Mouse (Mus musculus) mouse trophoblast stem cell (cell line): Measurements from ENCODE around the gene C130032M10Rik.

ENCODE experiments used
- in situ Hi-C, 2 experiments: fragments of 300-500 bp; cut with MseI, MboI; formaldehyde crosslinking; loops; 2 replicates in 1 of 2; 3 replicates in 1 of 2; pipeline ENCODE4 v1.15.1; 2025

C130032M10Rik gene

DNA sequence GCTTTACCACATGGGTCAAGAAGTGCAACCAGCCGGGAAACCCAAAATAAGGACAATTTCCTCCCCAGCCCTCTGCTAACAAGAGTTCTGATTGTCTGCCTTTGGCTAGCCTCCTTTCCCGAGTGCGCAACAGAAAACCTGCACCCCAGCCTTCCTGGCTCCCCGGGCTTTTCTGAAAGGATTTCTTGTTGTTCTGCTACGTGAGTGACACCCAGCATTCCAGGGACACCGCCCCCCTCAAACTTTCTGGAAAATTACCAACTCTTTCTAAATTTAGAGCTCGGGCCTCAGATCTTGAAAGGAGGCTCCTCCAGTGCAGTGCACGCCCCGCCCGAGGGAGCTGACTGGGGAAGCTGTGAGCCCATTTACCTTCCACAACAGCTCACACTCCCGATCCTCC is at the start of gene C130032M10Rik:
TSS of gene C130032M10Rik (plus strand) at position 334 of the 400 bp plus-strand sequence.
- in situ Hi-C loops: no loop called here

DNA sequence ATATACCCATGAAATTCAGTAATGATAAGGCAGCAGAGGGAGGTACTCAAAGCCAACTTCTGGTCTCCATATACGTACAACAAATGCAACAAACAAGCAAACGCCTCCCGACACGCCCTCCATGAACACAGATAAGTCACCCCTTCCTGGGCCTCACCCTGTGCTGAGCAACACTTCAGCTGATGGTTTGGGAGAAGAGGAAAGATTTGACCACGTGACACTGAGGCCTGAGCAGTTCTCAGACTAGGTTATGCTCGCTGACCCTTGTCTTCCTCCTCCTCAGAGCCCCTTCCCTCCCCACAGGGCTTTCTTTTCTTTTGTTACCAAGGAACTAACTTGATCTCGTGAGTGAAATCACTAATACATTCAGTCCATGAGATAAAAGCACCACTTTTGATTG is 48.6 kb upstream of the C130032M10Rik start:
- in situ Hi-C loops: no loop called here

DNA sequence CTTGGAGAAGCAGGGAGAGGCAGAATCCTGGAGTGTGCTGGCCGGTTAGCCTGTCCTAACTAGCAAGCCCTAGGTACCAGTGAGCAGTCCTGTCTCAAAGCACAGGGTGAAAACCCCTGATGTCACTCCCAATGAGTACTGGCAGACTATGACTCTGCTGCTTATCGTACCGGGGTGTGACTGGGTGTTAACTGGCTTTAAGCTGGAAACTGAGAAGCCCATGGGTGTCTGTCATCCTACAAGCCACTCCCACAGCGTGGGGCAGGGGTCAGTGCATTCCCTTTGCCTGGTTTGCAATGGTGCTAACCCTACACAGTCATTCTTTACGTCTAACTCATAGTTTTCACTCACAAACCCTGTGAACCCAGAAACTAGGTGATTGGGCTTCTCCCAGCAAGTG is 47.3 kb upstream of the C130032M10Rik start:
- in situ Hi-C loops: no loop called here

DNA sequence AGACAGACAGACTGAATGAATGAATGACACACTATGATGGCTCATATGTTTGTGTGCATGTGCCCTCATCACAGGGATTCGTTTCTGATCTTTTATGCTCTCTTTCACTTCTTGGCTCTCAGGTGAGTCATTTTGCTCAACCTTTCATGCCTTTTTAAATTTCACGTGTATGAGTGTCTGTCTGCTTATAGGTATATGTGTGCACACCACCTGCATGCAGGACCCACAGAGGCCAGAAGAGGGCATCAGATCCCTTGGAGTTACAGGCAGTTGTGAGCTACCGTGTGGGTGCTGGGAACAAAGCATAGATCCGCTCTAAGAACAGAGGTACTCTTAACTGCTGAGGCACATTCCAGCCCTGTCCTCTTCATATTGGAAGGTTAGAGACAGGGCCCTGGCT is 46.8 kb upstream of the C130032M10Rik start:
- in situ Hi-C loops: no loop called here

DNA sequence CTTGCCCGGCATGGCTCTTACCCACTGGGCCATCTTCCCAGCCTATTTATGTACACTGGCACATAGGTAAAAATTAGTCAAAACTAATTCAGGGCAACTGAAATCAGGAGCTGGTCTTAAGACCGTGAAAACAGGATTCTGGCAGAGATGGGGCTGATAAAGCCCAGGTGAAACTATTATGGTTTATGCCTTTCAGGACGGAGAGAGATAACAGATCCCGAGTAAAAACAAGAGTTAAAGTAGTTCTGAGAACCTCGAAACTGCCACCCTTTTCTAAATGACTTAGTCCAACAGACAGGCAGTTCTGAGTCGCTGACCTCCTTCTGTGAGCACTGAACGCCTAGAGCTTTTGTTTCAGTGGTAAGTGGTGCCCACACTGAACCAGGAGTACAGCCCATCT is 43.6 kb upstream of the C130032M10Rik start:
- in situ Hi-C loops: no loop called here

DNA sequence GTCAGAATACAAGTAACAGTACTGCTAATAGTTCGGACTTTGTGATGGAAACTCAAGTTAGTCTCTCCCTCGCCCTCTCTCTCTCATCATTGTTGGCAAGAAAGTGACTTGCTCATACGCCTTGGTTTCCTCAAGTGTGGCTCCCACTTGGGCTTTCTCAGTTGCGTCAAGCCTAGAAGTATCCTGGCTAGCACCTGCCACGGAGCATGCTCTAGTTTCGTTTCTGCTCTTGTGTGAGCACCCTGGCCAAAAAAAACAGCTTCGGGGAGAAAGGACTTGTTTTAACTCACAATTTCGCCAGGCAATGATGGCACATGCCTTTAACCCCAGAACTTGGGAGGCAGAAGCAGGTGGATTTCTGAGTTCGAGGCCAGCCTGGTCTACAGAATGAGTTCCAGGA is 38.5 kb upstream of the C130032M10Rik start:
- in situ Hi-C loops: no loop called here

DNA sequence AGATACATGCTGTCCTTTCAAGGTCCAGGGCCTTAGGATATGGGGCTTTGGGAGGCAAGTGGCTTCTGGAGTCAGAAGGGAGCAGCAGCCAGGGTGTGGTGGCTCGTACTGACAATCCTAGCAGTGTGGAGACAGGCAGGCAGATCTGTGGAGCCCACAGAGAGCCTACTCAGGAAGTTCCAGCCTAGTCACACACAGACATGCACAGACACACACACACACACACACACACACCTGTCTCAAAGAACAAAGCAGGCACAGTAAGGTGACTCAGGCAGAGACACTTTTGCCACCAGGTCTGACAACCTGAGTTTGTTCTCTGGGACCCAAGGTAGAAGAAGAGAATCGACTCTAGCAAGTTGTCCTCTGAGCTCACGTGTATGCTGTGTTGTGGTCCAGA is 34.6 kb upstream of the C130032M10Rik start:
- in situ Hi-C loops: no loop called here

DNA sequence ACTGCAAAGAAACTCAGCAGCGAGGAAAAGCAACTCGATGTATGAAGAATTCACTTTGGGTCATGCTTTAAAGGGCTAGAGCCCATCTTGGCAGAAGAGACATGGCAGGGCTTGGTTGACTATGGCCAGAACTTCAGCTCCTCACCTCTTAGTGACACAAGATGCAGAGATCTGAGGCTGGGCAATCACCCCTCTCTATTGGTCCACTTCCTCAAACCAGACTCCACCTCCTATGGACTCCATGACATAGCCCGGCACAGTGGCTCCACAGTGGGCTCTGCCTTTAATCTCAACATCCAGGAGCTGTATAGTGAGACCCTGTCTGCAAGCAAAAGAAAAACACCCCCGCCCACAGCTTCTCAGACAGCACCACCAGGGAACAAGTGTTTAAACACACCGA is 30.7 kb upstream of the C130032M10Rik start:
- in situ Hi-C loops: no loop called here

DNA sequence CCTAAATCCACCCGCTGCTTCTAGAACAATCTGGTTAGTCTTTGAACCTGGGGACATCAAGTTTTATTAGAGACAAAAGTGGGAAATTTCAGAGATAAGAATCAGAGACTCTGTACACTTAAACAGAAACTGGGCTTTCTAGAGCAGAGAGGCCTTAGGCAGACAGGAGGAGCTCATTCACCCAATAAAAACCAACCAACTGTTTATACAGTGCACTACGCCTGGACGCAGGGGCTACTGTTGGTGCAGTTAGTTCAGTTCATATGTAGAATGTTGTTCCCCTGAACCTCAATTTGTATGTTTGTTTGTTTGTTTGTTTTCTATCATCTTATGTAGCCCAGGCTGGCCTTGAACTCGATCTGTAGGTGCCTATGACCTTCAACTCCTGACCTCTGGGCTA is 28.7 kb upstream of the C130032M10Rik start:
- in situ Hi-C loops: no loop called here

DNA sequence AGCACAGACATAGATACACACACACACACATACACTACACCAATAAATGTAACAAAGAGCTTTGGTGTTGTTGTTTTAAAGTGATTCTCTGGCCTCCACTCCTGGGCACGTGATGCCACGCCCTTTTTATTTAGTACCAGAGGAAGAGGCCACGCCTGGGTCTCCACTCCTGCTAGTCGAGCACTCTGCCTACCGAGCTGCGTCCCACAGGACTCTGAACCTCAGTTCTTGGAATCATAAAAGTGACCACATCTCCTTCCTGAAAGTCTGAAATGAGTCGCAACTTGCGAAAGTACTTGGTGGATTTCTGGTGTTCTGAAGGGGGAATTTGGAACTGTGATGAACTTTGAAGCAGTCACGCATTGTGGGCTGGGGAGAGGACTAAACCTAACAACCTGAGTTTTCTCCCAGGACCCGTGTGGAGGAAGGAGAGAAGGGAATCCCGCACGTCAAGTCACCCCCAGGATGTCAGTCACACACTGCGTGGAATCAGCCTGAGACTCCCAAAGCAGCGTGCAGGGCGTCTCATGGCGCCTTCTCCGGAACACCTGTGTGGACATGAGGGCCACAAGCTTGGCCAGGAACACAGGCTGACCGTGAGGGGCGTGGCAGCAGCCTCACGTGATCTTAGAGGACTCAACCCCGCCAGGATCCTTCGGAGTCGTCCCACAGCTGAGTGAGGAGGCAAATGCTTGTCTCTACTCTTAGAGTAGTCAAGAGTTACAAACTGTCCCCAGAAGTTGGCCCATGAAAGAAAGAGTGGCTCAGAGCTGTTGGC is 27.8 kb upstream of the C130032M10Rik start:
- in situ Hi-C loops: no loop called here

DNA sequence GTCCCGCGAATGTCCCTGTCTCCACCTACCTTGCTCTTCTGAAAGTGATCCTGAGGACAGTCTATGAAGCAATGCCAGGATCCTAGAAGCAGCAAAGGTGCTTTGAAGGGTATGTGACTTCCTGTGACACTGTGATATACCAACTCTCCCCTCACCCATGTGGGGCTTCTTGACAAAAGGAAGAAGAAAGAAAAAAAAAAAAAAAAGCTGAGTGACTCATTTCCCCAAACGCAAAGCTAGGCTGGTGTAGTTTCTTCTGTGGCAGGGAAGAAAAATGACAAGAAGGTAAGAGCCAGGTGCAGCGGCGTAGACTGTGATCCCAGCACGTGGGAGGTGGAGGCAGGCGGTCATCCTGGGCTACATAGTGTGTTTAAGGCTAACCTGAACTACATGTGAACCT is 19.0 kb upstream of the C130032M10Rik start:
- in situ Hi-C loops: loop anchor here (5.0 kb wide), 2 partner anchors 79 to 86 kb away; no protein-coding TSS in a partner anchor

DNA sequence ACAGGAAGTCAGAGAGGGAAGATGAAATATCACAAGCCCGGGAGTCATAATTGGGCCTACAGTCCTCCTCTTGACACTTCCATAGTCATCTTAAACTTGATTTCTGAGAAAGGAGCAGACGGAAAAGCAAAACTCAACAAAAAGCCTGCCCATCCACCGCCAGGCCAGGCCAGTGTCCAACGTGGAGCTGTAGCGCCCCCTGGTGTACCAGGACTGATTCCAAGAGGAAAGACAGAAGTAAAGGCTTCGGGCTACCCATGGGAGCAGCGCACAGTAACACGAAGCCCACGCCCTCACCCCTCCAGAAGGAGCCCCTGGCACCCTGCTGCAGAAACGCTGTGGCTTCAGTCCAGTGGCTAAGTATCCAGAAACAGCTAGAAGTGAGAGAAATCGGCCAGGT is 17.3 kb upstream of the C130032M10Rik start:
- in situ Hi-C loops: loop anchor here (5.0 kb wide), 2 partner anchors 81 to 84 kb away; no protein-coding TSS in a partner anchor

DNA sequence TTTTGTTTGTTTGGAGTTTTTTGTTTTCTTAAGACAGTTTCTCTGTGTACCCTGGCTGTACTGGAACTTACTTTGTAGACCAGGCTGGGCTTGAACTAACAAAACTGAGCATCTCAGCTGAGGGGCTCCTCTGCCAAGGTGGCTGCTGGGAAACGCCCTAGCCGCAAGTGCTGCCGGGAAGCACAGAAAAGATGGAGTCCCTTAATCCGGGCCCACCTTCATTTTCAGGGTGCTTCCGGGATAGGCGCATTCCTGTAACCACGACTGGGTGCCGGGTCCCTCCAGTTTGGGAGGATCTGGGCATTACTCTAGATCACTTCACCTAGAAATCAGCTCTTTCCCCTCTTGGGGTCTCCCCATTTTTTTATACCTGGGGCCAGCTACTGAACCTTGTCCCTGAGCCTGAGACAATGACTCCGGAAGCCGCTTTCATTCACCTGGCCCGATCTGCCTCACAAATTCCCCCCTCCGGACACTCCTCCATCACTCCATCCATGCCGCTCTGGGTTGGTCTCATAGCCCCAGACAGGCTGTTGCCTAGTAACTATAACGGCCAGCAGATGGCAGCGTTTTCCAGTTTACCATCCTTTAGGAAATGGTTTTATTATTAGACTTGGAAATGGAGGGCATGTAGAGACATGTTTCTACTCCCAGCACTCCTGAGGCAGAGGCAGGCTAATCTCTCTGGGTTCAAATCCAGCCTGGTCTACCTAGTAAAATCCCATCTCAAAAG is 15.5 kb upstream of the C130032M10Rik start:
- in situ Hi-C loops: loop anchor here (5.0 kb wide), 2 partner anchors 82 to 83 kb away; no protein-coding TSS in a partner anchor

DNA sequence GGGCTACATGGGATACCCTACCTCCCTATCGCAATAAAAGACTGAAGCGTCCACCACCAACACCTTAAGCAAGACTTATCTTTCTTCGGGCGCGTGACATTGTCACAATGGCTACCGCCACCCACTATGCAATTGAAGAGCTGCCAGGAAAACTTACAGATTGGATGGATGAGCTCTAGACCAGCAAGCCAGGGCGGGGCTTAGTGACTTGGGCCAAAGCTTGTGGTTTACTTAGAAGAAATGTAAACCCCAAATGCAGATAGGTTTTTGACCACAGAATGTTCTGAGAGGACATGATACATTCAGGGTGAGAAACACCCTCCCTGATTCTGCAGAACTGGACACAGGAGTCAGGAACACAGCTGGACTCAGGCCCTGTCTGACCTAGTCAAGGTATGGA is 14.4 kb upstream of the C130032M10Rik start:
- in situ Hi-C loops: loop anchor here in 1 of 2 experiments (5.0 kb wide), 1 partner anchor 81 kb away; no protein-coding TSS in a partner anchor

DNA sequence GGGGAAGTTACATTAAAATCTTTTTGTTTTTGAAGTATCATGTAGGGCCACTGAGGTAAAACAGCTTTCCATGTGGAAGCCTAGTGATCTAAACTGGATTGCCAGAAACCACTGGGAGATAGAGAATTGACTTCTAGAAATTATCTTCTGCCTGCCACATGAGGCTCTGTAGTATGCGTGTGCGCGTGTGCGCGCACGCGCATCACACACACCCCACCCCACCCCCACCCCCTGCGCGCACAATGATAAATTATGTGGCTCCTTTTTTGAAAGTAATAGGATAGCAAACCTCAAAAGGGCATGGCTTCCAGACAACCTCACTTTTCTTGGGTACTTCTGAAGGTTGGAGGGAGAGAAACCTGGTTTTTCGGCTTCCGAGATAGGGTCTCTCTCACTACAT is 13.6 kb upstream of the C130032M10Rik start:
- in situ Hi-C loops: loop anchor here in 1 of 2 experiments (5.0 kb wide), 1 partner anchor 80 kb away; no protein-coding TSS in a partner anchor

DNA sequence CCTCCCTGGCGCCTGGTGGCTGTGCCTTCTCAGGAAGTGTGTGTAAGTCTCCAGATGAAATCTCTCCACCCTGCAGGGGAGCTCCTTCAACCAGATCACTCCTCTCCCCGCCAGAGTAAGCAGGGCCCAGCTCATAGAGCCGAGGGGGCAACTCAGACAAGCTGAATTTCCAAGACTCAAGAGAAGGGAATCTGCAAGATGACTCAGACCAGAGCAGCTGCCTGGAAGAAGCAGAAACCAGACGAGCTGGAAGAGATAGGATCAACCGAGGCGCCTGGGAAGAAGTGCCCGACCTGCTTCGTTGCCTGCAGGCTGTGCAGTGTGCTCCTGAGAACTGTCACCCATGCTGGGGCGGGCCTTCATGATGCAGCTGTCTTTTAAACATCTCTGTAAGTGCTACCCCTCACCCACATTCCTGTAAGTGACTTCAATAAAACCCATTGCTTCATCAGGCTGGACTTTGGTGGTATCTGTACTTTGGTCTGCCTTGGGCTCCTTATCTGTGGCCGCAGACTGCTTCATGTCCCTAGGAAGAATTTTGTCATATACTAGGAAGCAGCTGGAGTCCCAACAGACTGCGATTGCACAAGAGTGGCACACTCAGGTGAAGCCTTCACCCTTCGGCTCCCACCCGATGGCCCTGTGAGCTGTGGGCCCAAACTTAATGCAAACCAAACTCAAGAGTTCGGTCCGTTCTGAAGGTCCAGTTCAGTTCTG is 12.6 kb upstream of the C130032M10Rik start:
- in situ Hi-C loops: loop anchor here in 1 of 2 experiments (5.0 kb wide), 1 partner anchor 79 kb away; no protein-coding TSS in a partner anchor

DNA sequence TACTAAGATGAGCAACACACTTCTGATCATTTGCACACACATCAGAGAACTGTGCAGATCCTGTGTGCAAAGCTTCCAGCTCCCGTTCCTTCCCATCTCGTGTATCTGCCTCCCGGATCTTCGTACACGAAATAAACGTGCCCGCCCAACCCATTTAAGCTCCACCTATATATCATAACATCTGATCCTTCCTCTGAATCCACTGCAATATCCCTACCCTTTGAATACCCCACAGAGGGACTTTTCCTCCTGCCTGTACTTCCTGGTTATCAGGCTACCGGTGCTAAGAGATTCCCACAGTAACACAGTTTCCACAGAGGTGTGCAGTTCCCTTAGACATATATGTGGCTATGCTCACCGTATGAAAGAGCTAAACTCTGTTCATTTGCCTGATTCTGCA is 10.7 kb upstream of the C130032M10Rik start, which contains the start of gene Ccr4:
TSS of gene Ccr4 (minus strand) at position 101 of the 400 bp plus-strand sequence.
- in situ Hi-C loops: loop anchor here in 1 of 2 experiments (5.0 kb wide), 1 partner anchor 77 kb away; no protein-coding TSS in a partner anchor

DNA sequence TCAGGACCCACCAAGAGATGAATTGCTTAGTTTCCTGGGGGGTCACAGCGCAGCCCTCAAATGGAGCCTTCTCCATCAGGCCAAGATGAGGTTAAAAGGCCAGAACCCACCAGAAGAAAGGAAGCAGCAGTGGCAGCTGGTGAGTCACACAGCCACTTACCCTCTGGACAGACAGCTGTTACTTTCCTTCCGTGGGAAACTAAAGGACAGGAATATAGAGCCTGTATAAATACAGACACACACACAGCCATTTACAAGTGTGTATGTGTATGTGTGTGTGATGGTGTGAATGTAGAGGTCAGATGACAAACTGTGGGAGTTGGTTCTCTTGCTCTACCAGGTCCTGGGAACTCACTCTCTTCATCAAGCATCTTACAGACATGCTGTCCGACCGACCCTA is 8.9 kb upstream of the C130032M10Rik start:
- in situ Hi-C loops: no loop called here

DNA sequence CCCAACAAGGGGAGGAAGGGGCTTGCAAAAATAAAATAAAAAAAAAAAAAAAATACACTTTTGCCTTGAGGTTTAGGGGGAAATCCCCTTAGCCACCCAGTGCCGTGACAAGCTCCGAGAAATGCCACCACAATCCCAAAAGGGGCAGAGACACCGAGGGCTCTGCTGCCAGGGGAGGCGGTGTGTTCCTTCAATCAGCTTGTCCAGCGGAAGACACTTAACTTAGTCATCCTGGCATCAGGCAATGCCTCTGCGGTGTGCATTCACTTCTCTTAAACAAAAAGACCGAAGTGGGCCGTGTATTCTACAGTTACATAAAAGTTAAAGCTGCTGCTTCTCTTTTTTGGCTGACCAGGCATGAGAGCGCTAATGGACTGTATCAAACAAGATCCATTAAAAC is 8.1 kb upstream of the C130032M10Rik start:
- in situ Hi-C loops: no loop called here

DNA sequence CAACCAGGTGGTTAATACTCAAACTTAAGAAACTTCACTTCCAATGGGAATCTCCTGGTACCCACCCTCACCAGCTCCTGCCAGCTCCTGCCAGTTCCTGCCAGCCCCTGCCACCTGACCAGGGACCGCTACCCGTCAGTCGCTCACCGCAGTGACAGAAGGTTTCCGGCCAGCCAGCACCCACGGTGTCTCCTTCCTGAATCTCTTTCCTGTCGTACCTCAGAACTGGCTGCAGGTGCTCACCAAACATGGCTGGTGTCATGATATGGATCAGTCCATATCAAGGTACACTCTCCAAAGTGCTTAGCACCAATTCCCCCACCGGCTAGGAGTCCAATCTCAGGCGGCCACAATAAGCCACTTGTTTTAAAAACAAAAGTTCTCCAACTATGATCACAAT is 5.7 kb upstream of the C130032M10Rik start:
- in situ Hi-C loops: no loop called here

DNA sequence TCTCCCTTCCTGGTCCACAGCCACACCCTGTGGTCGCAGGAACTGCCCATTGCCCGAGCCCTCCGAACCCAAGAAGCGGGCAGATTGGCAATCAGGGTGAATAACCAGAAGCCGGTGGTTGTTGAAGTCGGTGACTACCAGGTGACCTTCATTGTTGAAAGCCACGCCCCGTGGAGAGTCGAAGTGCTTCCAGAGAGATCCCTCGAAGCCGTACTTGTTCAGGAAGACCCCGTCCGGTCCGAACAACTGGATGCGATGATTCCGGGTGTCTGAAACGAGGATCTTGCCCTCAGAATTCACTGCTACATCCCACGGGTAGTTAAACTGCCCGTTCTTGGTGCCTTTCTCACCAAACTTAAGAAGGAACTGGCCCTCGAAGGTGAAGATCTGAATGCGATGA is 2.7 kb upstream of the C130032M10Rik start:
- in situ Hi-C loops: no loop called here
